Mouse (Mus musculus): Measurements from ENCODE around the gene Tlr4.

- TF ChIP-seq CTCF (IDR thresholded peaks at IDR 0.05; ENCODE audit: low read depth, low read length) (no peak), POLR2A (IDR thresholded peaks at IDR 0.05; ENCODE audit: extremely low read depth, insufficient read depth, low read length) (no peak)
Measured at GRCm38 (mm10) chr4:66947657-66948056, 120.3 kb downstream of the Tlr4 start.

Data from liver, adult 2 months (tissue).